Mouse (Mus musculus) heart, postnatal 0 days (tissue): ENCODE measurements around the gene Gm10803. TPM values are rescaled to one million over a fixed set of nuclear protein-coding genes. Genes with fewer than 3 reads are reported as not detected.
A peak's percentile ranks its signal among the peaks of the same experiment; 100 is the strongest.

ENCODE experiments used
- ATAC-seq: fragments of 200-750 bp; cut with Nextera tagmentation; 2 replicates; pipeline ENCODE4 v1.8.0; 2017; ENCODE audit warnings: low read depth, moderate number of reproducible peaks, moderate library complexity; ENCODE audit not compliant: insufficient read depth
- DNase-seq: peaks from one replicate; pipeline ENCODE4 v3.0.0-alpha.2; 2016; ENCODE audit warnings: low spot score
- H3K27ac ChIP-seq: fragments of 300-500 bp; sonication (generic); 2 replicates; pipeline ENCODE4 v1.5.1; 2014; ENCODE audit warnings: low read depth, mild to moderate bottlenecking
- H3K27me3 ChIP-seq: fragments of 300-500 bp; sonication (generic); 2 replicates; pipeline ENCODE4 v1.6.1; 2014; ENCODE audit warnings: low read length, mixed read lengths; ENCODE audit not compliant: control insufficient read depth, insufficient read depth
- H3K36me3 ChIP-seq: fragments of 300-500 bp; sonication (generic); replicated peaks from 2 replicates; pipeline ENCODE4 v1.6.1; 2014; ENCODE audit warnings: low read length, mixed read lengths; ENCODE audit not compliant: control insufficient read depth, insufficient read depth
- H3K4me1 ChIP-seq: fragments of 300-500 bp; sonication (generic); 2 replicates; pipeline ENCODE4 v1.6.1; 2014; ENCODE audit warnings: antibody characterized with exemption; ENCODE audit not compliant: control insufficient read depth, insufficient read depth
- H3K4me2 ChIP-seq: fragments of 300-500 bp; sonication (generic); 2 replicates; pipeline ENCODE4 v1.6.1; 2014; ENCODE audit warnings: low read depth, mild to moderate bottlenecking, low read length, moderate library complexity
- H3K4me3 ChIP-seq: fragments of 300-500 bp; sonication (generic); 2 replicates; pipeline ENCODE4 v1.5.1; 2014; ENCODE audit warnings: low read depth, low read length
- H3K9ac ChIP-seq: fragments of 300-500 bp; sonication (generic); replicated peaks from 2 replicates; pipeline ENCODE4 v1.6.1; 2014; ENCODE audit warnings: low read depth, low read length, mixed read lengths
- H3K9me3 ChIP-seq: fragments of 300-500 bp; sonication (generic); replicated peaks from 2 replicates; pipeline ENCODE4 v1.6.1; 2016; ENCODE audit warnings: low read length; ENCODE audit not compliant: control insufficient read depth
- CTCF ChIP-seq: IDR thresholded peaks from 2 replicates; pipeline ENCODE4 v1.5.1; 2016; ENCODE audit warnings: antibody characterized with exemption, control low read depth, low read depth
- EP300 ChIP-seq: IDR thresholded peaks from 2 replicates; pipeline ENCODE4 v1.6.1; 2016; ENCODE audit warnings: antibody characterized with exemption, low read depth
- WGBS: fragments of 180-500 bp; shearing (Covaris S2); extraction: QIAGEN DNeasy Blood & Tissue Kit; methylation state at CpG from one replicate; pipeline ENCODE4 v1.1.7; 2014; 5-methylcytosine and 5-hydroxymethylcytosine counted together
- polyA plus RNA-seq: library from polyadenylated mRNA; unstranded; fragments of >200 nt; fragmentation: Nextera tagmentation; extraction: Ambion mirVana; gene quantifications from 2 replicates; pipeline ENCODE4 v1.2.1, GENCODE M21; 2015
- total RNA-seq: library from RNA; depleted of rRNA; stranded (reverse); fragments of >200 nt; gene quantifications from 2 replicates; pipeline ENCODE4 v1.2.3, GENCODE M21; 2014; ENCODE audit warnings: low replicate concordance; rRNA removed

Gene Gm10803
- total and polyA plus RNA-seq, 2 experiments from 2014 or later = not detected

GRCm38 (mm10) chr2:93593121-93593520, 32.8 kb downstream of the Gm10803 start:
- H3K4me2 ChIP-seq = no peak overlapping the region
- DNase-seq = no peak
- H3K9me3 ChIP-seq = no peaks in the 10 kb centered on the region
- 0 out of 2 replicates have a peak, but pooled peaks cover 3% of the 10 kb centered on the region for H3K27me3 ChIP-seq
- WGBS = 75% methylated on average over 10 of the region's 10 CpGs
- no peak overlapping the region for H3K9ac ChIP-seq
- no peak overlapping the region for H3K4me3 ChIP-seq
- no peak for TF ChIP-seq CTCF
- no peak for TF ChIP-seq EP300
- H3K36me3 ChIP-seq = no peaks in the 10 kb centered on the region
- no peak for ATAC-seq
- peaks cover 5% of the 10 kb centered on the region; the same call in 1 of the 2 replicates for H3K4me1 ChIP-seq
- no peak overlapping the region for H3K27ac ChIP-seq

- Histone ChIP-seq H3K4me2 (no peak overlapping the region), H3K9me3 (no peaks in the 10 kb centered on the region), H3K9ac (no peak overlapping the region), H3K4me3 (no peak overlapping the region), H3K36me3 (no peaks in the 10 kb centered on the region), H3K4me1 (peaks cover 2% of the 10 kb centered on the region; the same call in 1 of the 2 replicates), H3K27me3 (0 out of 2 replicates have a peak, but pooled peaks cover 3% of the 10 kb centered on the region), H3K27ac (no peak overlapping the region)
- WGBS = 71% methylated on average over 11 of the region's 11 CpGs
- ATAC-seq (no peak), DNase-seq (no peak)
- TF ChIP-seq CTCF (no peak), EP300 (no peak)
Measured at GRCm38 (mm10) chr2:93597145-93597544, 36.8 kb downstream of the Gm10803 start.

GRCm38 (mm10) chr2:93599731-93600130, 39.4 kb downstream of the Gm10803 start:
- 0 out of 2 replicates have a peak, but pooled peaks have one; percentile 2 for ATAC-seq
- WGBS = 34% methylated on average over 9 of the region's 9 CpGs
- Histone ChIP-seq H3K4me1 (no peaks in the 10 kb centered on the region), H3K27me3 (0 out of 2 replicates have a peak, but pooled peaks cover 6% of the 10 kb centered on the region), H3K9ac (no peak overlapping the region), H3K4me2 (no peak overlapping the region), H3K27ac (no peak overlapping the region), H3K9me3 (no peaks in the 10 kb centered on the region), H3K4me3 (no peak overlapping the region), H3K36me3 (no peaks in the 10 kb centered on the region)
- no peak for DNase-seq
- no peak for TF ChIP-seq CTCF
- no peak for TF ChIP-seq EP300

- H3K4me3 ChIP-seq = no peak overlapping the region
- TF ChIP-seq CTCF (no peak), EP300 (no peak)
- H3K4me2 ChIP-seq = no peak overlapping the region
- H3K4me1 ChIP-seq = no peaks in the 10 kb centered on the region
- H3K9me3 ChIP-seq = no peaks in the 10 kb centered on the region
- H3K27ac ChIP-seq = no peak overlapping the region
- no peaks in the 10 kb centered on the region for H3K36me3 ChIP-seq
- DNase-seq (no peak), ATAC-seq (no peak)
- 75% methylated on average over 6 of the region's 6 CpGs for WGBS
- H3K27me3 ChIP-seq = 0 out of 2 replicates have a peak, but pooled peaks cover 3% of the 10 kb centered on the region
- H3K9ac ChIP-seq = no peak overlapping the region
Measured at GRCm38 (mm10) chr2:93604601-93605285, 44.4 kb downstream of the Gm10803 start.

GRCm38 (mm10) chr2:93608800-93609199, 48.4 kb downstream of the Gm10803 start:
- Histone ChIP-seq H3K36me3 (no peaks in the 10 kb centered on the region), H3K4me2 (no peak overlapping the region), H3K4me3 (no peak overlapping the region), H3K9ac (no peak overlapping the region), H3K4me1 (no peaks in the 10 kb centered on the region), H3K27ac (no peak overlapping the region), H3K27me3 (no peaks in the 10 kb centered on the region), H3K9me3 (no peaks in the 10 kb centered on the region)
- ATAC-seq (no peak), DNase-seq (no peak)
- WGBS = 46% methylated on average over 3 of the region's 3 CpGs
- no peak for TF ChIP-seq EP300
- no peak for TF ChIP-seq CTCF

GRCm38 (mm10) chr2:93613020-93613419, 52.7 kb downstream of the Gm10803 start:
- H3K4me1 ChIP-seq = no peaks in the 10 kb centered on the region
- TF ChIP-seq CTCF (no peak), EP300 (no peak)
- 58% methylated on average over 7 of the region's 7 CpGs for WGBS

More at GRCm38 (mm10) chr2:93613020-93613419, 52.7 kb downstream of the Gm10803 start:
- Histone ChIP-seq H3K27ac (no peak overlapping the region), H3K9ac (no peak overlapping the region), H3K4me2 (no peak overlapping the region), H3K36me3 (no peaks in the 10 kb centered on the region), H3K9me3 (no peaks in the 10 kb centered on the region), H3K27me3 (no peaks in the 10 kb centered on the region), H3K4me3 (no peak overlapping the region)
- DNase-seq (no peak), ATAC-seq (no peak)

Other genes with a start within 250 kb of the Gm10803 start
- gene Tspan18, start 226.1 kb upstream of the Gm10803 start, total RNA-seq = 64.4 and 66.2 TPM in 2 replicates
- gene Tspan18, start 226.1 kb upstream of the Gm10803 start, polyA plus RNA-seq = 37.6 and 39.8 TPM in 2 replicates
- gene Cd82, start 97.4 kb upstream of the Gm10803 start, total RNA-seq = 14.8 and 15.0 TPM in 2 replicates
- 15.4 and 17.1 TPM in 2 replicates for gene Cd82, start 97.4 kb upstream of the Gm10803 start, polyA plus RNA-seq
- not detected in 2 replicates for gene Alx4, start 81.8 kb downstream of the Gm10803 start, total RNA-seq
- gene Alx4, start 81.8 kb downstream of the Gm10803 start, polyA plus RNA-seq = not detected in 2 replicates